Mouse (Mus musculus): ENCODE results near the gene Stk11ip.

- TF ChIP-seq CTCF (IDR thresholded peaks at IDR 0.05; ENCODE audit: low read depth, low read length) (no peak), GATA1 (IDR thresholded peaks at IDR 0.05; ENCODE audit: borderline replicate concordance, low read length) (no peak), TAL1 (conservative IDR thresholded peaks at IDR 0.05; ENCODE audit: low read depth, low read length) (no peak), GATA2 (IDR thresholded peaks at IDR 0.05; ENCODE audit: borderline replicate concordance, low read depth, low read length) (no peak)
Measured at GRCm38 (mm10) chr1:75510154-75510553, 11.2 kb upstream of the Stk11ip start.

All from G1E (cell line).